ENCODE assay signal across 12 mouse cellular contexts in the genomic region with DNA sequence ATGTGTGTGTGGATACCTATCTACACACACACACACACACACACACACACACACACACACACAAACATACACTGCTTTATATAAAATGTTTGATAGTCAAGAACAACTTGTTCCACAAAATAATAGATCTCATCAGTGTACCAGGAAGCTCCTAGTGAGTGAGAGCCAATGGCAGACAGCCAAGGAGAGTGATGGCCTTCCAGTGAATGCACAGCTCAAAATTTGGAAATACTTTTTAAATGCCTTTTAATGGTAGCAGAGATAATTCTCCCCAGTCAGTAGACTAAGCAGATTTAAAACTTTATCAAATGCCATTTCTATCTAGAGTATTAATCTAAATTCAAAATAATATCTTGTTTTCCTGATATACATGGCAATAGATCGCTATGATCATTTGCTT.
DNase-seq lines count a peak whose midpoint lies in the region; ATAC-seq lines count a peak whose summit lies in the region.
"Had no signal": no experiment of that assay in that cellular context is flagged by ENCODE, and none has a peak within 500 bp of the region (broad histone marks: within the 10 kb centered on the region; RNA-seq: fewer than 3 reads in every experiment).

No protein-coding gene starts in this region.

- no peak overlapping the region for H3K4me2 ChIP-seq in forebrain, embryonic 14.5 days (ENCODE audit: low read length)

- 98% methylated on average over 1 of the region's 1 CpGs for WGBS in forebrain, embryonic 14.5 days
- WGBS in forebrain, embryonic 10.5 days = 92% methylated on average over 1 of the region's 1 CpGs

- H3K27me3 ChIP-seq in forebrain, embryonic 14.5 days (replicated peaks; ENCODE audit: control insufficient read depth, insufficient read depth, low read length) = no peaks in the 10 kb centered on the region
- H3K27me3 ChIP-seq in forebrain, embryonic 10.5 days (ENCODE audit: poor library complexity, severe bottlenecking) = no peaks in the 10 kb centered on the region

- DNase-seq in forebrain, embryonic 14.5 days (ENCODE audit: low spot score) = peak; percentile 11
- no peak for DNase-seq in forebrain, embryonic 10.5 days (ENCODE audit: extremely low spot score, low spot score)
- peak; percentile 35 for DNase-seq in layer of hippocampus, adult 9-11 months
- DNase-seq in layer of hippocampus, adult 9-10 months (ENCODE audit: low spot score) = no peak
- peak; percentile 66 to 67 for DNase-seq in cerebellum, adult 18-20 months
- DNase-seq in lung, postnatal 36 days = peak; percentile 54
- no peak for DNase-seq in embryo, embryonic 10.5 days (ENCODE audit: low spot score)
- DNase-seq: gastrocnemius, postnatal 14 days; liver, postnatal 0 days; thymus, postnatal 14 days had no signal

- no peaks in the 10 kb centered on the region for H3K9me3 ChIP-seq in forebrain, embryonic 14.5 days (replicated peaks; ENCODE audit: control insufficient read depth, low read length)
- no peaks in the 10 kb centered on the region for H3K9me3 ChIP-seq in forebrain, embryonic 10.5 days
- H3K9me3 ChIP-seq: hindbrain, embryonic 10.5 days had no signal

- no peaks in the 10 kb centered on the region for H3K36me3 ChIP-seq in forebrain, embryonic 14.5 days (ENCODE audit: control insufficient read depth, insufficient read depth, low read length)
- no peaks in the 10 kb centered on the region for H3K36me3 ChIP-seq in forebrain, embryonic 10.5 days (replicated peaks)
- H3K36me3 ChIP-seq: hindbrain, embryonic 10.5 days had no signal

- no peak for ATAC-seq in forebrain, embryonic 14.5 days
- ATAC-seq in megakaryocyte, adult 5-6 weeks (ENCODE audit: poor library complexity, severe bottlenecking) = no peak
- ATAC-seq: liver, postnatal 0 days had no signal

- no peak overlapping the region for H3K4me3 ChIP-seq in forebrain, embryonic 14.5 days (ENCODE audit: low read depth, low read length)
- no peak overlapping the region for H3K4me3 ChIP-seq in forebrain, embryonic 10.5 days
- H3K4me3 ChIP-seq: hindbrain, embryonic 10.5 days had no signal

- no peak overlapping the region for H3K27ac ChIP-seq in forebrain, embryonic 14.5 days (ENCODE audit: low read depth, low read length)
- no peak overlapping the region for H3K27ac ChIP-seq in forebrain, embryonic 10.5 days
- H3K27ac ChIP-seq: hindbrain, embryonic 10.5 days had no signal

- H3K4me1 ChIP-seq in forebrain, embryonic 14.5 days (ENCODE audit: control insufficient read depth, insufficient read depth, low read length) = no peaks in the 10 kb centered on the region
- no peaks in the 10 kb centered on the region for H3K4me1 ChIP-seq in forebrain, embryonic 10.5 days
- H3K4me1 ChIP-seq: hindbrain, embryonic 10.5 days had no signal

- no peak overlapping the region for H3K9ac ChIP-seq in forebrain, embryonic 14.5 days (ENCODE audit: low read length)
- H3K9ac ChIP-seq: liver, postnatal 0 days had no signal

Comparison
In these comparisons a context has a peak if more than half of its experiments do, and no peak if none do; other contexts are left out.
1. DNase-seq: peak in forebrain, embryonic 14.5 days (single experiment), layer of hippocampus, adult 9-11 months (single experiment), cerebellum, adult 18-20 months (2 of 2) and lung, postnatal 36 days (single experiment); none in forebrain, embryonic 10.5 days (single experiment), layer of hippocampus, adult 9-10 months (single experiment) and embryo, embryonic 10.5 days (single experiment).